Mouse (Mus musculus): ENCODE results near the gene Crhbp.

The Crhbp gene

DNA sequence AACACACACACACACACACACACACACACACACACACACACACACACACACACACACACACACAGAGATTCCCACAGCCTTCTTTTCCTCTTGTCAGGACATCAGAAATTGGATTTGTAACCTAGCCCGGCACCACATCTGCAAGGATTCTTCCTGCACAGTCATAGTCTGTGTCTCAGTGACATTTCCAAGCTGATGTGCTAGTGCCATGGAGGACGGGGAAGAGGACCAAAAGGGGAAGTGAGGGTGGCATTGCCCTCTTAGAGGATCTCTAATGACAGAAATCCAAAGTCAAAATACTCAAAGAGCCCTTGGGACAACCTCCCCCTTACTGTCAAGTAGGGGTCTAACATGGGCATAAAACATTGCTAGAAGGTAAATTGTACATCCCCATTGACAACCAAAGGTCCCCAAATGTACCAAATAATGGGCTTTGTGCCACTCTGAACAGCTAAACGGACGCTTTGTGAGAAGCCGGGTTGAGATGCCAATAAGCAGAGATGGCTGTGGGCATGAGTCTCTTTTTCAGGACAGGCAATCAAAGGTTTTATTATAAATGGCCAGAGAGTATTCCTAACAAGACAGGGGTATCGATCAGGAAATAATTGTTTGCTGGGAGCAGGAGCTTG, 26.0 kb downstream of the Crhbp start:
- no peak for DNase-seq

GRCm38 (mm10) chr13:95412257-95412656, 32.5 kb downstream of the Crhbp start:
- no peak for DNase-seq

- DNase-seq: no peak
These were observed 51.5 kb downstream of the Crhbp start for GRCm38 (mm10) chr13:95393242-95393641.

DNA sequence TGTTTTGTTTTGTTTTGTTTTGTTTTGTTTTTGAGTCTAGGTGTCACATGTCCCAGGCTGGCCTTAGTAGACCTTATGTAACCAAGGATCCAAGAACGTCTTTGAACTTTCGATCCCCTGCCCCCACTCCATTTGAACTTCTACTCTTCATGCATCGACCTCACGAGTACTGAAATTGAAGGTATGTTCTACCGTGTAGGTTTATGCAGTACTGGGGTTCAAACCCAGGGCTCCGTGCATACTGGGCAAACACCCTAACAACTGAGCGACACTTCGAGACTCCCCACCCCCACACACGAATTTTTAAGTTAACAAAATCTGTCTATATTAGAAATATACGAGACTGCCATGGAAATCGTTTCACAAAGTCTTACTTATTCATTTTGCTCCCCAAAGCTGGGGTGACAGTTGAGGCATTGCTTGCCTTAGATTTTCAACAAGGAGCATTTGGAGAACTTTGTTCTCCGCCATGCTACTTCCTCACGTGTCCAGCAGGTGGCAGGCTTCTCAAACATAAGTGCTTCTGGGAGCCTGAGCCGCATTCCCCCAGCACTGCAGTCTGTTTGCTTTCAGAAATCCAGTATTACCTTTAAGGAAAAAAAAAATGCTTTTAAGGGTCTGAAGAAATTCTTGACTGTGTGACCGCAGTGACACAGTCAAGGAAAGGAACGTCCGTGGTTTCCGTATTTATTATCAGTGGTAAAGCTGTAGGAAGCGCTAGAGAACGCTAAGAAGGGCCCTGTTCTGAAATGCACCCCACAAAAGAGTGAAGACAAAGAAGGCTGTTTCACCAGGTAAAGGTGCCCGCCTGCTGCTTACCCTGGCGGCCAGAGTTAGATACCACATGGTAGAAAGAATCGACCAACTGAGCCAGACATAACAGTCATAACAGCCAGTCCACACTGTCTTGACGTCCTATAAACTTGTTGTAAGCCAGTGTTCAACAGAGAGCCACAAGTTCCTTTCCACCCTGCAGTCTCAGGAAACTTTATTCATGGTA, 54.6 kb downstream of the Crhbp start:
- DNase-seq: peak; percentile 75

GRCm38 (mm10) chr13:95388226-95388625, 56.5 kb downstream of the Crhbp start:
- no peak for DNase-seq

GRCm38 (mm10) chr13:95382418-95382817, 62.3 kb downstream of the Crhbp start:
- DNase-seq: no peak
